Mouse (Mus musculus) hindbrain, embryonic 16.5 days (tissue): ENCODE data around the gene Rchy1. TPM values are rescaled to one million over a fixed set of nuclear protein-coding genes. Genes with fewer than 3 reads are reported as not detected.
"Not testable (repeated sequence)": the region's sequence is repeated elsewhere in the genome, so short reads cannot be mapped to it uniquely, and the experiment has no call there.

Experiments
- ATAC-seq: fragments of 200-750 bp; cut with Nextera tagmentation; 2 replicates; pipeline ENCODE4 v1.8.0; 2017; ENCODE audit warnings: moderate TSS enrichment, moderate library complexity
- H3K27ac ChIP-seq: fragments of 300-500 bp; sonication (generic); 2 replicates; pipeline ENCODE4 v1.5.1; 2014; ENCODE audit warnings: low read depth, mild to moderate bottlenecking, control low read depth, low read length, moderate library complexity
- H3K27me3 ChIP-seq: fragments of 300-500 bp; sonication (generic); replicated peaks from 2 replicates; pipeline ENCODE4 v1.6.1; 2014; ENCODE audit warnings: low read length; ENCODE audit not compliant: control insufficient read depth, insufficient read depth
- H3K36me3 ChIP-seq: fragments of 300-500 bp; sonication (generic); 2 replicates; pipeline ENCODE4 v1.6.1; 2014; ENCODE audit warnings: mild to moderate bottlenecking, low read length, moderate library complexity, mixed read lengths; ENCODE audit not compliant: control insufficient read depth, insufficient read depth
- H3K4me1 ChIP-seq: fragments of 300-500 bp; sonication (generic); 2 replicates; pipeline ENCODE4 v1.6.1; 2014; ENCODE audit warnings: low read depth, low read length; ENCODE audit not compliant: control insufficient read depth, insufficient read depth
- H3K4me2 ChIP-seq: fragments of 300-500 bp; sonication (generic); 2 replicates; pipeline ENCODE4 v1.6.1; 2014; ENCODE audit warnings: mild to moderate bottlenecking, low read length, control low read depth, moderate library complexity
- H3K4me3 ChIP-seq: fragments of 300-500 bp; sonication (generic); 2 replicates; pipeline ENCODE4 v1.5.1; 2014; ENCODE audit warnings: mild to moderate bottlenecking, low read length, control low read depth, moderate library complexity
- H3K9ac ChIP-seq: fragments of 300-500 bp; sonication (generic); 2 replicates; pipeline ENCODE4 v1.6.1; 2014; ENCODE audit warnings: low read depth, mild to moderate bottlenecking, control low read depth, low read length, moderate library complexity
- H3K9me3 ChIP-seq: fragments of 300-500 bp; sonication (generic); 2 replicates; pipeline ENCODE4 v1.6.1; 2014; ENCODE audit warnings: mild to moderate bottlenecking, low read length, moderate library complexity; ENCODE audit not compliant: control insufficient read depth
- WGBS: fragments of 180-500 bp; shearing (Covaris S2); extraction: QIAGEN DNeasy Blood & Tissue Kit; methylation state at CpG from one replicate; pipeline ENCODE4 v1.1.7; 2014; 5-methylcytosine and 5-hydroxymethylcytosine counted together
- polyA plus RNA-seq: library from polyadenylated mRNA; unstranded; fragments of >200 nt; fragmentation: Nextera tagmentation; extraction: Ambion mirVana; gene quantifications from 2 replicates; pipeline ENCODE4 v1.2.1, GENCODE M21; 2015

Rchy1 gene
- polyA plus RNA-seq, 1 experiment from 2014 or later: 77.9 TPM

DNA sequence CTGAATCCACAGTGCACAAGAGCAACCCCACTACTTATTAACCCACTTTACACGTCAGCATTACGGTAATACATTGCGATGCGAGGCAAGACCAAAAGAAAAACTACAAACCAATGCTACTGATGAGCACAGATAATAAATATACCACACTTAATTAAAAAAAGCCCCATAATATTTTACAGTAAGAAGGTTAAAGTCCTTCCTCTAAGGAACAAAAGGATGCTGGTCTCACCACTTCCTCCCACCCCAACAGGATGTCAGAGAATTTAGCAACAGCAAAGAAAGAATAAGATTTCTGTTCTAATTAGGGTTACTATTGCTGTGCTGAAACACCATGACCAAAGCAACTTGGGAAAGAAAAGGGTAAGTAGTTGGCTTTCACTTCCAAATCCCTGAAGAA lies 15.9 kb downstream of the Rchy1 start:
- Histone ChIP-seq H3K4me3 (no peak overlapping the region), H3K36me3 (peaks cover 30% of the 10 kb centered on the region), H3K27ac (no peak overlapping the region), H3K9ac (no peak overlapping the region), H3K4me1 (no peaks in the 10 kb centered on the region), H3K4me2 (no peak overlapping the region), H3K27me3 (no peaks in the 10 kb centered on the region), H3K9me3 (no peaks in the 10 kb centered on the region)
- ATAC-seq: no peak
- WGBS: 98% methylated on average over 4 of the region's 4 CpGs

GRCm38 (mm10) chr5:91945609-91946008 lies 17.3 kb downstream of the Rchy1 start:
- not testable (repeated sequence) for H3K9ac ChIP-seq, H3K27me3 ChIP-seq, H3K9me3 ChIP-seq, ATAC-seq, H3K4me2 ChIP-seq, H3K4me3 ChIP-seq, H3K4me1 ChIP-seq, H3K27ac ChIP-seq
- WGBS: 80% methylated on average over 1 of the region's 1 CpGs
- peaks cover 24% of the 10 kb centered on the region for H3K36me3 ChIP-seq

GRCm38 (mm10) chr5:91913231-91913630 lies 49.6 kb downstream of the Rchy1 start:
- H3K9me3 ChIP-seq: no peaks in the 10 kb centered on the region
- no peak overlapping the region for H3K4me3 ChIP-seq
- no peaks in the 10 kb centered on the region for H3K27me3 ChIP-seq
- H3K9ac ChIP-seq: no peak overlapping the region
- ATAC-seq: peak; percentile 80
- no peak overlapping the region for H3K4me2 ChIP-seq
- no peaks in the 10 kb centered on the region for H3K36me3 ChIP-seq
- no peak overlapping the region for H3K27ac ChIP-seq
- no peaks in the 10 kb centered on the region for H3K4me1 ChIP-seq
- 74% methylated on average over 2 of the region's 2 CpGs for WGBS

GRCm38 (mm10) chr5:91911384-91912106 lies 51.3 kb downstream of the Rchy1 start:
- no peaks in the 10 kb centered on the region for H3K36me3 ChIP-seq
- no peak overlapping the region for H3K27ac ChIP-seq
- H3K4me3 ChIP-seq: no peak overlapping the region
- H3K4me1 ChIP-seq: no peaks in the 10 kb centered on the region
- H3K4me2 ChIP-seq: no peak overlapping the region
- 55% methylated on average over 13 of the region's 13 CpGs for WGBS
- no peaks in the 10 kb centered on the region for H3K27me3 ChIP-seq
- no peak overlapping the region for H3K9ac ChIP-seq
- no peak for ATAC-seq
- no peaks in the 10 kb centered on the region for H3K9me3 ChIP-seq

- H3K27ac ChIP-seq: no peak overlapping the region
- no peaks in the 10 kb centered on the region for H3K27me3 ChIP-seq
- no peak for ATAC-seq
- H3K4me2 ChIP-seq: no peak overlapping the region
- WGBS: 93% methylated on average over 4 of the region's 4 CpGs
- no peak overlapping the region for H3K9ac ChIP-seq
- H3K4me3 ChIP-seq: no peak overlapping the region
- H3K4me1 ChIP-seq: no peaks in the 10 kb centered on the region
- H3K9me3 ChIP-seq: no peaks in the 10 kb centered on the region
- H3K36me3 ChIP-seq: no peaks in the 10 kb centered on the region
These were observed 52.3 kb downstream of the Rchy1 start for GRCm38 (mm10) chr5:91910616-91911015.

DNA sequence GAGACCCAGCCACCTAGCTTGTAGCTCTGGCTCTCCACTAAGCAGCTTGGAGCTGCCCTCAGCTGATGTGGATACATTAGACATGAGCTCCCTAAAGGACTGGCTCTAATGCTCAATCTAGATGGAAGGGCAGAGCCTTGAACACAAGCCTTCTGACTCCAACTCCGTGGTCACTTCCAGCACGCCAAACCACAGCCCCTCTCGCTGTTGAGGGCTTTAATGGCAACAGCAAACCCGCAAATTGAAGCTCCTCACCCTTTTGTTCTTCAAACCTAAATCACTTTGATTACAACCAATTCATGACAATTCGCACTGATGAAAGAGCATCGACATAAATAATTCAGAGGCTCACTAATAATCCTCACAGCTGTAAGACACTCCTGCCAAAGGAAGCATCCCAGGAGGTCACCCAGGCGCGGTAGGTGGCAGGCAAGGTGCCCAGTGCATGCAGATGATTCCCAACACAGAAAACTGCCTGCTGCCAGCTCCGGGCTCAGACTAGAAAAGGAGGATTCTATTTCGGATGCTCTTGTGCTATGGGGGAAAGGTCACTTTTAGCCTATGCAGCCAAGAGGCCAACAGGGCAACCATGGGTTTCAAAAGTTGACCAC lies 53.8 kb downstream of the Rchy1 start:
- H3K9ac ChIP-seq: no peak overlapping the region
- no peaks in the 10 kb centered on the region for H3K36me3 ChIP-seq
- no peak overlapping the region for H3K27ac ChIP-seq
- no peaks in the 10 kb centered on the region for H3K27me3 ChIP-seq
- no peaks in the 10 kb centered on the region for H3K9me3 ChIP-seq
- no peaks in the 10 kb centered on the region for H3K4me1 ChIP-seq
- H3K4me3 ChIP-seq: no peak overlapping the region
- no peak overlapping the region for H3K4me2 ChIP-seq
- ATAC-seq: no peak
- 47% methylated on average over 10 of the region's 10 CpGs for WGBS

Other genes with a start within 250 kb of the Rchy1 start
- gene Odaph, start 24.4 kb upstream of the Rchy1 start, polyA plus RNA-seq: 0.43 and 0.65 TPM in 2 replicates
- gene Cdkl2, start 80.8 kb upstream of the Rchy1 start, polyA plus RNA-seq: 19.7 and 24.9 TPM in 2 replicates
- 333 and 334 TPM in 2 replicates for gene G3bp2, start 120.7 kb upstream of the Rchy1 start, polyA plus RNA-seq
- gene Uso1, start 174.9 kb upstream of the Rchy1 start, polyA plus RNA-seq: 35.7 and 40.1 TPM in 2 replicates